Mouse (Mus musculus) ES-Bruce4 (cell line): ENCODE results near the gene Nelfa. TPM values are rescaled to one million over a fixed set of nuclear protein-coding genes. Genes with fewer than 3 reads are reported as not detected.

Source experiments
- H3K27ac ChIP-seq: 2 replicates; pipeline ENCODE4 v1.5.1; 2012; ENCODE audit warnings: low read length, inconsistent platforms; ENCODE audit not compliant: insufficient read depth
- H3K27me3 ChIP-seq: 2 replicates; pipeline ENCODE4 v1.6.1; 2012; ENCODE audit warnings: mild to moderate bottlenecking, low read length, inconsistent platforms; ENCODE audit not compliant: control insufficient read depth, poor library complexity, insufficient read depth, severe bottlenecking
- H3K36me3 ChIP-seq: 2 replicates; pipeline ENCODE4 v1.6.1; 2012; ENCODE audit warnings: inconsistent platforms, mild to moderate bottlenecking, low read length, moderate library complexity; ENCODE audit not compliant: control insufficient read depth, poor library complexity, insufficient read depth, severe bottlenecking
- H3K4me1 ChIP-seq: one replicate; pipeline ENCODE4 v1.8.1; 2011; ENCODE audit warnings: low read length; ENCODE audit not compliant: control insufficient read depth, insufficient read depth
- H3K4me3 ChIP-seq: 2 replicates; pipeline ENCODE4 v1.5.1; 2011; ENCODE audit warnings: low read depth, mild to moderate bottlenecking, low read length
- H3K9ac ChIP-seq: 2 replicates; pipeline ENCODE4 v1.6.1; 2012; ENCODE audit warnings: low read depth, mild to moderate bottlenecking, inconsistent platforms; ENCODE audit not compliant: poor library complexity, severe bottlenecking
- H3K9me3 ChIP-seq: replicated peaks from 2 replicates; pipeline ENCODE4 v1.6.1; 2012; ENCODE audit warnings: mild to moderate bottlenecking, low read length, inconsistent platforms; ENCODE audit not compliant: control insufficient read depth, poor library complexity, insufficient read depth, severe bottlenecking
- CTCF ChIP-seq: IDR thresholded peaks from one replicate; pipeline ENCODE4 v1.8.1; 2011; ENCODE audit warnings: low read depth, low read length
- EP300 ChIP-seq: IDR thresholded peaks from 2 replicates; pipeline ENCODE4 v1.6.1; 2011; ENCODE audit warnings: low read depth, low read length; ENCODE audit not compliant: insufficient read depth
- POLR2A ChIP-seq: IDR thresholded peaks from one replicate; pipeline ENCODE4 v1.8.1; 2011; ENCODE audit warnings: low read length; ENCODE audit not compliant: insufficient read depth
- polyA plus RNA-seq: library from polyadenylated mRNA; stranded (reverse); fragments of >200 nt; gene quantifications from 2 replicates; pipeline ENCODE4 v1.2.4, GENCODE M21; 2011; ENCODE audit warnings: low read depth; ENCODE audit not compliant: missing spikeins, insufficient read depth, insufficient read length

Nelfa gene
- polyA plus RNA-seq, 1 experiment = 51.2 TPM

- H3K9me3 ChIP-seq = no peaks in the 10 kb centered on the region
- TF ChIP-seq EP300 = no peak
- no peak for TF ChIP-seq CTCF
- TF ChIP-seq POLR2A = no peak
- H3K27me3 ChIP-seq = no peaks in the 10 kb centered on the region
- H3K36me3 ChIP-seq = no peaks in the 10 kb centered on the region
- no peak overlapping the region; the same call in 1 of the 2 replicates for H3K9ac ChIP-seq
- peaks cover 2% of the 10 kb centered on the region for H3K4me1 ChIP-seq
- no peak overlapping the region for H3K27ac ChIP-seq
- no peak overlapping the region for H3K4me3 ChIP-seq
Observed at GRCm38 (mm10) chr5:33937230-33937629, 1.0 kb upstream of the Nelfa start.

DNA sequence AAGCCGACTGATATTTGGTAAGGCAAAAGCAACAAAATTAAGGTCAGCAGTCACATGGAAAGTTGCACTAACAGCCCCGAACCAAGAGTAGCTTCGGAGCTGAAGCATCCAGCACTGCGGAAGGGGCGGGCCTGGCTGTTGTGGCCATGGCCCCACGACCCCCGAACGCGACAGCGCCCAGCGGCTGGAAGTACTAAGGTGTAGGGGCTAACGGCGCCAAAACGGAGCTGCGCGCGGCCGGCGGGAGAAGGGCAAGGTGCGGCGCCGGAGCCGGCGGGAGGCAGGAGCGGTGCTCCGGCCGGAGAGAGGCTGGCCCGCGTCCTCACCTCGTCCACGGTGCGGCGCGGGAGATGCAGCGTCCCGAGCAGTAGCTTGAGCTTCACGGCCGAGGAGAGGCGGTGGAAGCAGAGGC lies 507 bp downstream of the Nelfa start:
- peak overlapping the region; percentile 84 for H3K9ac ChIP-seq
- H3K36me3 ChIP-seq = no peaks in the 10 kb centered on the region; the same call in 1 of the 2 replicates
- peaks cover 2% of the 10 kb centered on the region for H3K4me1 ChIP-seq
- no peak for TF ChIP-seq CTCF
- TF ChIP-seq EP300 = no peak
- TF ChIP-seq POLR2A = peak; percentile 10
- H3K27me3 ChIP-seq = no peaks in the 10 kb centered on the region
- no peaks in the 10 kb centered on the region for H3K9me3 ChIP-seq
- H3K4me3 ChIP-seq = peak overlapping the region; percentile 76
- peak overlapping the region; percentile 27 for H3K27ac ChIP-seq

- Histone ChIP-seq H3K36me3 (peaks cover 4% of the 10 kb centered on the region; the same call in 1 of the 2 replicates), H3K27ac (no peak overlapping the region), H3K27me3 (no peaks in the 10 kb centered on the region), H3K4me1 (peaks cover 2% of the 10 kb centered on the region), H3K9ac (peak overlapping the region; percentile 84; the same call in 1 of the 2 replicates), H3K4me3 (no peak overlapping the region), H3K9me3 (no peaks in the 10 kb centered on the region)
- no peak for TF ChIP-seq POLR2A
- TF ChIP-seq EP300 = no peak
- TF ChIP-seq CTCF = no peak
Observed at GRCm38 (mm10) chr5:33934877-33935276, 1.3 kb downstream of the Nelfa start.

- no peak overlapping the region for H3K27ac ChIP-seq
Observed at GRCm38 (mm10) chr5:33934081-33934480, 2.1 kb downstream of the Nelfa start.

GRCm38 (mm10) chr5:33932413-33932812 lies 3.8 kb downstream of the Nelfa start:
- TF ChIP-seq POLR2A (no peak), EP300 (no peak), CTCF (no peak)
- Histone ChIP-seq H3K4me3 (no peak overlapping the region), H3K36me3 (peaks cover 6% of the 10 kb centered on the region; the same call in 1 of the 2 replicates), H3K9me3 (no peaks in the 10 kb centered on the region), H3K9ac (no peak overlapping the region), H3K4me1 (peaks cover 2% of the 10 kb centered on the region), H3K27me3 (no peaks in the 10 kb centered on the region), H3K27ac (no peak overlapping the region)

More at GRCm38 (mm10) chr5:33934081-33934480, 2.1 kb downstream of the Nelfa start:
- no peaks in the 10 kb centered on the region for H3K27me3 ChIP-seq
- TF ChIP-seq POLR2A (no peak), EP300 (no peak), CTCF (no peak)
- H3K36me3 ChIP-seq = peaks cover 6% of the 10 kb centered on the region; the same call in 1 of the 2 replicates
- no peak overlapping the region for H3K4me3 ChIP-seq
- no peak overlapping the region for H3K9ac ChIP-seq
- H3K9me3 ChIP-seq = no peaks in the 10 kb centered on the region
- peaks cover 2% of the 10 kb centered on the region for H3K4me1 ChIP-seq

DNA sequence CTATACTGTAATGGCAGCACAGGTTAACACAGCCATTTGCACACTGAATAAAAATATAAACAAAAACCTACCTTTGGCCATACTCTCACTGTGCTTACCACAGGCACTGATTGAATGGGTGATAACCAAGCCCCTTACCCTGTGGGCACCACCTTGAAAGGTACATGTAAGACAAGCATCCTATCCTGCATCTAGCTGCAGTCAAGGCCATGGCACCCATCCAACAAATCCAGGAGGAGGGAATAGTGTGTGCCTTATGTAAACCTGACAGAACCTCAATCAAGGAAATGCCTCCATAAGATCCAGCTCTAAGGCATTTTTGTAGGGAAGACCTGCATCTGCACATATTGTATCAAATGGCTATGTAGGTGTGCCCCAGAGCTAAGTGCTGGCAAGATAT lies 10.0 kb downstream of the Nelfa start:
- H3K27ac ChIP-seq = no peak overlapping the region
- peaks cover 2% of the 10 kb centered on the region for H3K4me1 ChIP-seq
- TF ChIP-seq POLR2A (no peak), CTCF (no peak), EP300 (no peak)
- H3K9me3 ChIP-seq = peaks cover 13% of the 10 kb centered on the region
- peaks cover 18% of the 10 kb centered on the region for H3K36me3 ChIP-seq
- no peak overlapping the region for H3K4me3 ChIP-seq
- no peaks in the 10 kb centered on the region for H3K27me3 ChIP-seq
- no peak overlapping the region for H3K9ac ChIP-seq
